Mouse (Mus musculus): ENCODE measurements around the gene Aoc1.
"Not testable (repeated sequence)": the region's sequence is repeated elsewhere in the genome, so short reads cannot be mapped to it uniquely, and the experiment has no call there.

Aoc1 gene

DNA sequence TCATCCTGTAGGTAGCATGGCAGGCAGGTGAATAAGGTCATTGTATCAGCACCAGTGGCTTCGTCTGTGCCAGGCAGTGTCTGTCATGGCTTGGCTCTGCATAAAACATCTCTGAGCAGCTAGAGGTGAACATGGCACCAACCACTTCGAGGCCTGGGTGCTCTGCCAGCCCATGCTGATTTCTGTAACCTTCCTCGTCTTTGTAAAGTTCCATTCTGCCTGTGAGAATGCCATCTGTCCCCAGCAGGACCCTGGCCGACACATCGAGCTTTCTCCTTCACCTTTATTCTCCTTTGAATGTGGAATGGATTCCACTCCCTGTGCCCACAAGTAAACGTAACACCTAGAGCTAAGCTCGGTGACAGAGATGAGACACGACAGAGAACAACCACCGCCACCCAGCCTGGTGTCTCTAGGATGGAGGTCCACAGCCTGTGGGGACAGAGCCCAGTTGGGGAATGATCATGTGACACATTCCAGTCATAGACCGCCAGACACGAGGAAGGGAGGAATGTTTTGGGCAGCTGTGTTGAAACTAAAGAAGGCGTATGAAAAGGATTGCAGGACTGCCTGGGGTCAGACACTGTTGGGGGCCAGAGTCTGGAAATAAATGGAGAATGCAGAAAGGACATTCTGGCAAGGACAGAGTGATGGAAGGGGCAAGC lies 10.9 kb upstream of the Aoc1 start:
- no peak for DNase-seq

DNA sequence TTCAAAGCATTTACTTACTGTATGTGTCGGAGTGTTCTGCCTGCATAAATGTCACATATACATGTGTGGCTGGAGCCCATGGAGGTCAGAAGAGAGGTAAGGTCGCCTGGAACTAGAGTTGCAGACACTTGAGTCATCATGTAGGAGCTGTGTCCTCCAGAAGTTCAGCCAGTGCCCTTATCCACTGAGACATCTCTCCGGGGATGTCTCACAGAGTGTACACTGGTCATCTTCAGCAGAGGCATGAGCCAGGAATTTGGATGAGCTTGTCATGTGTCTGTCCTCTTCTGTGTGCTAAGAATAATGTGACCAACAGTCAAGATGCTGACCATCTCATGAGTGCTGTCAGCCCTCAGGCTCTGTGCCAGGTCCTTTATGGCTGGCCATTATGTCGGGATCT lies 9.9 kb upstream of the Aoc1 start:
- no peak for DNase-seq

DNA sequence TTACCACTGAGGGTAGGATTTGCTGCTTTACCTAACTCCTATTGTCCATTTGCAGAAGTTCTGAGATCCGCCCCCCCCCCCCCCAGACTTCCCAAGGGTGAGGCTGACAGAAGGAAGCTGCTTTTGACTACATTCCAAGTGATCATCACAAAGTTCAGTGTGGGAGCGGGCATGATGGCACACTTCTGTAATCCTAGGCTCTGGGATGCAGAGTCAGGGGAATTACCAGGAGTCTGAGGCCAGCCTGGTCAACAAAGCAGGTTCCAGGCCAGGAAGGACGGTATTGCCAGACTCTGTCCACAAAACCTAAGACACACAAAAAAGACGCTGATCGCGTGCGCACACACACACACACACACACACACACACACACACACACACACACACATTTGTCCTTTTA lies 9.2 kb upstream of the Aoc1 start:
- no peak for DNase-seq

DNA sequence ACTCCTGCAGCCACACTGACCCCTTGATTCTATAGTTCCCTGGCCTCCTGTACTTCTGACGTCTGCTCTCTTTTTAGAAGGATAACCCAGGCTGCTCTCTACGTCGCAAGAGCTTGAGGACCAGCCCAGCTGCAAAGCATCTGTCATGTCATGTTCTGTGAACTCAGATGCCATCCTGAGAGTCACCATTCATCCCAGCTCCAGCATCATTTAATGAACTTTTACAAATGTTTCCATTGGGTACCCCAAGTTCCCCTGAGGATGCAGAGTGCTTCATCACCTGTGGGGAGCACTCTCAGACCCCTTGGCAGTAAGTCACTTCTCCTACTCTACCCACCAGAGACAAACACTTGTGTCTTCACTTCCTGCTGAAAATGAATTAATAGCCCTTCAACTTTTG lies 8.5 kb upstream of the Aoc1 start:
- DNase-seq: no peak

DNA sequence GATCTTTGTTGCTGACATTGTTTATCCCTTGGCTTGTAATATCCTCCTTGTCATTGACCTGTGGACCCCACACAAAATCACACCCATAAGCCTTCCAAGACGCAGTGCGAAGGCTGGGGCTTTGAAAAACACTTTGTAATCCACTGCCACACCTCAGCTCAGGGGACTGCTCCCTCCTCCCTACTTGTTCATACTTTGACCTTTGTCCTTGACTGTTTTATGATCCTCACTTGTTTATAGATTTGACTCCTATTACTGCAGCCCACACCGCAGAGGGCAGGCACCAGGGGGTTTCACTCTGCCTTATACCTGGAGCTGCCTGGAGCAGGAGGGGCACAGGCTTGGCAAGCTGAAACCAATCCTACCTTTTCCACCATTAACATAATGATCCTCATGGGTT lies 8.0 kb upstream of the Aoc1 start:
- no peak for DNase-seq

DNA sequence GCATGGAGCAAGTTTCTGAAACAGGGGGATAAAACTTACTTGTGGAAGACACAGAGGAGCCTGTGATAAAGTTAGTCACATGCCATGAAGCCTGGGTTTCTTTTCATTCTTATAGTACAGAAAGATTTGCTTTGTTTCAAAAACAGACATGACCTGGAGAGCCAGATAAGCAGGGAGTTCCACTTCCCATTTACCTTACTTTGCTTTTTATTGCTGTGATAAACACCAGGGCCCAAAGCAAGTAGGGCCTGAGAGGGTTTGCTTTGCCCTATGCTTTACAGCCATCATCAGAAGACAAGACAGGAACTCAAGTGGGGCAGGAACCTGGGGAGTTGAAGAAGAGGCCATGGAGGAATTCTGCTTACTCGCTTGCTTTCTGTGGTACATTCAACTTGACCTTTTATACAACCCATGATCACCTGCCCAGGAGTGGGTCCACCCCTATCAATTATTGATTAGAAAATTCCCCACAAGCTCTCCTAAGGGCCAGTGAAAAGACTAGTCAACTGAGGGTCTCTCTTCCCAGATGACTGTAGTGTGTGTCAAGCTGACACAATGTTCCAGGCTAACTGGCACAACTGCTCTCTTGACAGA lies 7.4 kb upstream of the Aoc1 start:
- DNase-seq: no peak

DNA sequence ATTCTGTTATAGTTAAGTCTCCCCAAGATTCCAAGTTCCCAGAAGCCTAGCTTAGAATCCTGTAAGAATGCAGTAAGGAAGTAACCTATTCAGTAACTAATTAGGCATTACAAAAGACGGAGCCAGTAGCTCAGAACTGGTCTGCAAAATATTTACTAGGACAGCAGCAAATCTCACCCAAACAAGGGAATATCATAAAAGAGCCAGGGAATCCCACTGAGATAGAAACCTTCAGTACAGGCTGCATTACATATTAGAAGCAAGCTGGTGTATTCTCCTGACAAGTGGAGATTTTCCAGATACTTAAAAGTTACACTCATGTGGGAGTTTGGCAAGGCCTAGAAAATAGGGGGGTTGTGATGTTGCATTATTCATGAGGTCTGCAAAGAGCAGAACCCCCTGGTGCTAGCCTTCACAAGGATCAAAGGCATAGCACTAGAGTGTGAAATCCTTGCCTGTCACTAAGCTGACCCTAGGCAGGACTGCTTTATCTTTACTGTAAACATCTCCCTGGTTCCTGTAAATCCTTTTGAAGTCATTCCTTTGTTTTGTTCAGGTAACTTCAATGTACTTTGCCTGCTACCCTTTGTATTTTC lies 6.2 kb upstream of the Aoc1 start:
- DNase-seq: not testable (repeated sequence)

DNA sequence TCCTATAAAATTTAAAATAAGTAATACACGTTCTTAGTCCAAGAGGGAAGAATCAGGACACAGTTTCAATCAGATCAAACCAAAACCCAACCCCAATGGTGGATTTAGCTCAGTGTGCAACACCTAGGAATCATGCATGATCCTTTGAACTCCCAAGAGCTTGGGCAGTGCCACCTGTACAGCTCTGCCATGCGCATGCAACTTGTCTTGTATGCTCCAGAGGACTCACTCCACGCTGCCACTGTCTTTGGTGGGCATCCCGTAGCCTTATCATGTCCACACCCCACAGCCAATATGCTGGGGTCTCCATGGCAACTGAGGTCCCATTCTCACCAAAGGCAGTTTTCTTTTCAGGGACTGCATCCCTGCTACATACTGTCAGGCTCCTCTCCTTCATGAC lies 5.5 kb upstream of the Aoc1 start:
- DNase-seq: no peak

DNA sequence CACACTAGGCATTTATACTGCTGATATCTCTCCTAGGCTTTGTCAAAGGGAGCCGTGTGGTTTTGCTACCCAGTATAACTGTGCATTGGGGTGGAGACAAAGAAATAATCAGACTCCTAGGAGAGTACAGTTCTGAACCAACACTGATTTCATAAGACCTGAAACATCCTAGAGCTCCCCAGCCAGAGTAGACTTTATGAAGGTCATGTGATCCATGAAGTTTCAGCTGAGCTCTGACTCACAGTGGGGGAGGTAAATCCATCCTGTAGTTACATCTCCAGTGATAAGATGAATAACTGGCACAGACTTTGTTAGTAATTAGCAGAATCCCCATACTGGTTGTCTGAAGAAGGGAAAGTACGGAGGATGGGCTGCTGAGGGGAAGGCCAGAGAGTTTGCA lies 2.9 kb upstream of the Aoc1 start:
- no peak for DNase-seq

DNA sequence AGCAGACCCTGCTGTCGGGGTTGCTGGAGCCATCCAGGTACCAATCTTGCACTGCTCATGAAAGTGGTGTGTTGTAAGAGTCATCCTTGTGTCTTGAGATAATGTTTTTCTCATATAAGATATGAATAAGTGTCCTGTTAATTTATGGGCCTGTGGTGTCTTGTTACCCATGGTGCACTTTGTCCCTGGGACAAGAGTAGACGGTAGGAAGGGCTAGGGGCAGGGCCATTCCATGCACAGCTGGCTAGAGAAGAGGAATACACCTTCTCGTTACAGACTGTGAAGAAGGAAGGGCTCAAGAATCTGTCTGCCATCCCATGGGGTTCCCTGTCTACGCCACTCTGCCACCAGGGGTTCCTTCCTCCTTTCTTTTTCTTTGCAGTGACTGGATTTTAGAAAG lies 1.9 kb downstream of the Aoc1 start:
- DNase-seq: no peak

DNA sequence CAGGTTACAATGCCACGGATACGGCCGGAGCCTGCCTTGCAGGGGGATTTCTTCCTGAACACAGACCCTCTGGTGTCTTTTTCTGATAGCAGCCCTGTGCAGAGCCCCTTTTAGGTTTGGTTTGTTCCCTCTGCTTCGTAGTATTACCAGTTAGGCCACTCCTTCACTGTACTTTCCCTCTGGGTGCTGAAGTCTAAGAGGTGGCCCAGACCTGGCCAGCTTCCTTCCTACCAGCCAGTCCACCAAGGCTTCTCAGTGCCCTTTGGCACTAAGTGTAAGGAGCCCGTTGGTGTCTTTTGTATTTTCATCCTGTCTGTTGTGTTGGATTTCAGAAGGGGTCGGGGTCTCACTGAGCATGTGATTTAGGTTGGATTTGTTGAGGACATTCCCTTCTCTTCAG lies 2.8 kb downstream of the Aoc1 start:
- DNase-seq: no peak

DNA sequence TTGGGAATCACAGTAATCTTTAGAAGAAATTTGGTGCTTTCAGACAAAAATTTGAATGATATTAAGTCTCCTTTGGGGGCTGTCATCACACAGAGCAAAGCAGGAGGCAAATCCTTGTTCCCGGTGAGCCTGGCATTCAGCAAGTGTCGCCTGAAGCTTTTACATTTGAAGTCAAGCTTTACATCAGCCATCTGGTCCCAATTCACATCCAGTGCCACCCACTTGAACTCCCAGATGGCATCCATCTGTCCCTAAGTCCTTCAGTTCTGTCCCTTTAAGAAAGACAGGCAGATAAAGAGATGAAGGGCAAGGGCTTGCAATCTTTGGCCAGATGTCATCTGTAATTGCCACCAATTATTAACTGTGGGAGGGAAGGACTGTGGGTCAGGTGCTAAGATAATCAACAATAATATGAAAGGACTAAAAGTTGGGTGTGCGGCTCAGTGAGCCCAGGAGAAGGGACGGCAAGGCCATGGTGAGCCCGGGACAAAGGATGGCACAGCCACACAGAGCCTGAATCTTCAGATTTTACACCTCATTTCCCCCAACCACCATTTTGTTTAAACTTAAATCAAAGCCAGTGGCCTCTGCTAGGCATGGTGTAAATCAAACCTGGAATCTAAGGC lies 3.9 kb downstream of the Aoc1 start:
- no peak for DNase-seq

DNA sequence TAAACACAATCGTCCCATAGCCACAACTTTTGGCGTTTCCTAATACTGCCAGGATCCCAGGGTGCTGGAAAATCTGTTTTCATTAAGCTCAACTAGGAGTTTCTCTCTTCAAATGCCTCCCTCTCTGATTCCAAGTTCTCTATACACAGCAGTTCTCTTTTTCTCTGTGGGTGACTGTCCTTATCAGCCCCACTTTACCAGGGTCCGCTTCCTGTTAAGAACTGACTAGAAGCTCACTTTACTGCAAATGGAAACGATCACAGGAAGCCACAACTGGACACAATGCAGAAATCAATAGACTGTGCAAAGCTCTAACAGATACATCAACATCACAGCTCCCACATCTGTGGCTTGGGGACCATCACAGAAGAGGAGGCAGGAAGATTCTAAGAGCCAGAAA lies 21.5 kb downstream of the Aoc1 start:
- DNase-seq: no peak

DNA sequence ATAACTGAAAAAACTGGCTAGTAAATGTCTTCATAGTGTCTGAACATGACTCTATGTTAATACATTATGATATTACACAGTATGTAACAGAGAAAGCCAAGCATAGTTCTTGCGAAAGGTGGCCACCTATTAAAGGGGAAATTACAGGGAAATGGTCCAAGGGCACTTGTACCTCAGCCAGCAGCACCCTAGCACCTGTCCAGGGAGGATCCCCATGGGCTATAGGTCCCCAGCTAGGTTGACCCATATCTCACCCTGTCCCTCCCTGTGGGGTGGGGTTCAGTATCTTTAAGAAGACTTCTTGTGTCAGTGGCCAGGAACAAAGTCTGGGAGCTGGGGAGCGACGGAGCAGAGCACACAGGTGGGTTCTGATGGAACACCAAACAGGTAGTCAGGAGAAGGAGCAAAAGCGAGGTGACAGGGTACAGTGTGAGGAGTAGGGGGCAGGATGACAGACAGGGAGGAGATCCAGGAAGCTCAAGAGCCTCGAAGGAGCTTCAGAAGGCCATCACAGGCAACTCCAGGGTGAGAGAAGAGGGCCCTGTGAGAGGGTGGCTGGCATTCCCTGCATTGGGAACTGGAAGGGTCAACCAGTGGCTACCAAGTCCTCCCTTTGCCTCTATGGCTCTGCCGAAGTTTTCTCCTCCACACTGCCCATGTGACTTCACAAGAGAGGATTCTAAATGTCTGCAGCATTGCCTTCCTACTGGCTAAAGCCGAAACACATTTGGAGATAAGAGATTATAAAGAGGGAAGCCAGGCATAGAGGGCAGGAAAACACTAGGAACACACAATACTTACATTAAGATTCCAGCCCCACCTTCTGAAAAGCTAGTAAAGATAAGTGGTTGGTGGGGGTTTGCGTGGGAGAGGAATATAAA lies 22.5 kb downstream of the Aoc1 start:
- no peak for DNase-seq

DNA sequence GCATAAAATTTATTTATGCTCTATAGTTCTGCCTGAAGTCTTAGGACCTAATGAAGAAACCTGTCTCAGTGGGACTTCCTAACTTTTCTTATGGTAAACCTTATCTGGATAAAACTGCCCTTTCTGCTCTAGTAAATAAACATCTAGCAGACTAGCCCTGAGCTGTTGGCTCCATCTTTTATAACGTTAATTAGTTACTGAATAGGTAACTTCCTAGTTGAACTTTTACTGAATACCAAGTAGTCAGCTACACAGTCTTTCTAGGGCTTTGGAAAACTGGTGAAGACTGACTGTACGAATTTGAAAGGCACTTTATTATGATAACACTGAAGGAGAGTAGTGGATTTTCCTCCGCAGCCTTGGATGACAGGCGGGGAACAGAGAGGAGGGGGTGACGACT lies 23.2 kb downstream of the Aoc1 start:
- DNase-seq: no peak

DNA sequence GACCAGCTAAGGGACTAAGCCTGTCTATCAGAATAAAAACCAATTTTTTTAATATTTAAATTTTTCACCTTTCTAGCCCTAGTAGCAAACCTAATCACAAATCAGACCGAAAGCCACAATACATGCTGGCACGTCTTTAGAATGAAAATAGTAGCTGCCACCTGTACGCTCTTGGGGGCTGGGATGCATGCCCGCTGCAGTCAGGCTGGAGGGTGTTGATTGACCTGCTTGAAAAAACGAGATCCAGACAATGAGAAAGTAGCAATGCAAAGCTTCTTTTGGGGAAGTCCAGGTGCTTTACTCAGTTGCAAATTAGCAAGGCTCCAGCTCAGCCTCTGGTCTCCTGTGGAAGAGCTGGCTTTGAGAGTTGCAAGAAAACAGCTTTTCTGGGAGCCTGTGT lies 24.3 kb downstream of the Aoc1 start:
- DNase-seq: no peak

DNA sequence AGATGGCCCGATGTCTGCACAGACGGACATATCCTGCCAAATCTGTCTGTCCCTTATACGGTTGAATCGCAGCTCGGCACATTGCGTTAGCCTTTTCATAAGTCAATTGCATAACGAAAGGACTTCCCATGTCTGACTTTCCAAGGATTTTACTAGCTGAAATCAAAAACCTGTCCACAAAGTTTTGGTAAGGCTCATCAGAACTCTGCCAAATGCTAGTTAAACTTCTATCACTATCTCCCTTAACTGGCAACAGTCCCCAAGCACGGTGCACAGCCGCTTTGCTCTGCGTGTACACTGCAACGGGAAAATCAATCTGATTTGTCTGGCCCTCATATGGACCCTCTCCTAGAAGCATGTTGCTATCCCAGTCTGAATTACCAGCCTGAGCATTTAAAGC lies 28.6 kb downstream of the Aoc1 start:
- DNase-seq: not testable (repeated sequence)

DNA sequence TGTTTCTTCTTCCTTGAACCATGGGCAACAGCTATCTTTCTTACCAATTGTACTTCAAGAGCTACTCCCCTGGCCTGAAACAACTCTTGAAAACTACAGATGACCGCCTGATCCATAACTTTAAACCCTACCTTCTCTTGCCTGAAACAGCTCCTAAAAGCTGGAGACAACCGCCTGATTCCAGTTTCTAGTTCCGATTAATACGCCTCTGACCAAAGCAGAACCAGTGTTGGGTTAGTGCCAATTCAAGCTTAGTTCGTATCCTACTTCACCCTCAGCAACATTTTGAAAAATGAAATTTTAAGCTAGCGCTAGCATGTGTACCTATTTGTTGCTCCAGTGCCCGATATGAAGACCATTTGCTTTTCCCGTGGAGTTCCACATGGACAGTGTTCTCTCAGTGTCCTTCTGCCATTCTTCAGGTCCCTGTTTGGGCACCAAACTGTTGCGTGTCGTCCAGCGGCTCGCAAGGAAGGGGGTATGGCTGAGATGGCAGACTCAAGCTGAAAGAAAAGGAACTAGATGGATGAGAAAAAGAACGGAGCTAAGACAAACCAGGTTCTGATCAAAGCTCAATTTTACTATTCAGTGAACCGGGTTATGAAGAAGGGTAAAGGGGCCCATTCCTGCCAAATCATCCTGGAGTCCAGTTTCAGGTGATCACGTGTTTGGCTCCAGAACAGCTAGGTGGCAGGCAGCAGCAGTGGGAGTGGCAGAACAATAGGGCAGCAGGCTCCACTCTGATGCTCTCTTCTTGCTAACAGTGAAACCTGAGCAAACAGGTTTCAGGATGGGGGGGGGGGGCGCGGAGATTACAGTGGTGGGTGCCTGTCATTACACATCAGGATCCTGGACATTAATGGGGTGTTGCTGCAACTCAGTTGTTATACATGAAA lies 30.1 kb downstream of the Aoc1 start:
- DNase-seq: no peak

DNA sequence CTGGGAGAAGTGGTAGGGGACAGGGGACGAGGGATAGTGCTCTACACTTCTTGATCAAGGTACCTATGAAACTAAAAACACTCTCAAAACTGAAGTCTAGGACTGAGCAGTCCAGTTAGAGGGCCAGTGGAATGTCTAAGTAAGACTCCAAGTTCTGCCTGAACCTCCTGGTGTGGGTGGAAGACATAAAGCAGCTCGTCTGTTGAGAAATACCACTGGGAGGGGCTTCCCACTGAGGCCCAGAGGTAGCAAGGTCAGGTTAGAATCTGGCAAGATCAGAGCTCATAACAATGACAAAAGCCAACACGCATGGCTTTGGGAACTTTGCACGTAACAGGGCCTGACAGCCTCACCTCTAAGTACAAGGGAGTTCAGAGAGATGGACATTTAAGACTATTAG lies 30.7 kb downstream of the Aoc1 start:
- DNase-seq: no peak

DNA sequence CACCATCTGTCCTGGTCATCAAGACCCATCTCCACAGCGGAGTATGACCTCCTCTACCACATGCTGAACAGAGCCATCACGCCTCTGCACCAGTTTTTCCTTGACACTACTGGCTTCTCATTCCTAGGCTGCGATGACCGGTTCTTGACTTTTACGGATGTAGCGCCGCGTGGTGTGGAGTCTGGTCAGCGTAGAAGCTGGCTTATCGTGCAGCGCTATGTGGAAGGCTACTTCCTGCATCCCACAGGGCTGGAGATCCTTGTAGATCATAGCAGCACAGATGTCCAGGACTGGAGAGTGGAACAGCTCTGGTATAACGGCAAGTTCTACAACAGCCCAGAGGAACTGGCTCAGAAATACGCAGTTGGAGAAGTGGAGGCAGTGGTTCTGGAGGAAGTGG lies 32.9 kb downstream of the Aoc1 start:
- no peak for DNase-seq

DNA sequence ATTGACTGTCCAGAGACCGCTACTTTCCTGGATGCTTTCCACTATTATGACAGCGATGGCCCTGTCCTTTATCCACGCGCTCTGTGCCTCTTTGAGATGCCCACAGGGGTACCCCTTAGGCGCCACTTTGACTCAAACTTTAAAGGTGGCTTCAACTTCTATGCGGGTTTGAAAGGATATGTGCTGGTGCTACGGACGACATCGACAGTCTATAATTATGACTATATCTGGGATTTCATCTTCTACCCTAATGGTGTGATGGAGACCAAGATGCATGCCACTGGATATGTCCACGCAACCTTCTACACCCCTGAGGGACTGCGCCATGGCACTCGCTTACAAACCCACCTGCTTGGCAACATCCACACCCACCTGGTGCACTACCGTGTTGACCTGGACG lies 33.7 kb downstream of the Aoc1 start:
- DNase-seq: no peak

DNA sequence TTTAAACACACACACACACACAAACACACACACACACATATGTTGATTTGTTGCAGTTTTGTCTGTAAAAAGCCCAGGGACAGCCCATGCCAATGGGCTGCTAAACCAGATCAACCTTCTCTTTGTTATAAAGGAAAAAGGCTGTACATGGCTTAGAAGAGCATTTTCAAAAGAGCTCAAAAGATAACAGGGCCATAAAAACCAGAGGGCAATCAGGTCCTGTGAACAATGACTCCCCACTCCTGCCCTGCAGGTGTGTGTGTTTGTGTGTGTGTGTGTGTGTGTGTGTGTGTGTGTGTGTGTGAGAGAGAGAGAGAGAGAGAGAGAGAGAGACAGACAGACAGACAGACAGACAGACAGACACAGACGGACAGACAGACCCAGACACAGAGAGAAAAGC lies 36.5 kb downstream of the Aoc1 start:
- no peak for DNase-seq
